Mouse (Mus musculus) cerebellum, adult 8-10 months (tissue): ENCODE data around the gene Pitpnm3.
A peak's percentile ranks its signal among the peaks of the same experiment; 100 is the strongest.
"Not testable (repeated sequence)": the region's sequence is repeated elsewhere in the genome, so short reads cannot be mapped to it uniquely, and the experiment has no call there.

Experiments
- DNase-seq: peaks from one replicate; pipeline ENCODE4 v3.0.0; 2022

Pitpnm3 gene

GRCm38 (mm10) chr11:72135383-72136158, at the start of gene Pitpnm3:
Gene Pitpnm3 (minus strand): TSS chr11:72135778.
- DNase-seq = peak; percentile 77

- DNase-seq = no peak
These were observed 48.7 kb upstream of the Pitpnm3 start for GRCm38 (mm10) chr11:72184252-72184651.

GRCm38 (mm10) chr11:72181136-72181535, 45.6 kb upstream of the Pitpnm3 start:
- no peak for DNase-seq

- DNase-seq = no peak
These were observed 45.0 kb upstream of the Pitpnm3 start for GRCm38 (mm10) chr11:72180556-72180955.

GRCm38 (mm10) chr11:72176553-72176952, 41.0 kb upstream of the Pitpnm3 start:
- DNase-seq = no peak

GRCm38 (mm10) chr11:72175966-72176365, 40.4 kb upstream of the Pitpnm3 start:
- DNase-seq = no peak

- no peak for DNase-seq
These were observed 39.1 kb upstream of the Pitpnm3 start for GRCm38 (mm10) chr11:72174721-72175120.

GRCm38 (mm10) chr11:72173506-72173905, 37.9 kb upstream of the Pitpnm3 start:
- no peak for DNase-seq

- not testable (repeated sequence) for DNase-seq
These were observed 36.3 kb upstream of the Pitpnm3 start for GRCm38 (mm10) chr11:72171906-72172305.

- DNase-seq = no peak
These were observed 34.3 kb upstream of the Pitpnm3 start for GRCm38 (mm10) chr11:72169871-72170270.

GRCm38 (mm10) chr11:72163198-72163597, 27.6 kb upstream of the Pitpnm3 start:
- DNase-seq = no peak

GRCm38 (mm10) chr11:72156624-72157023, 21.0 kb upstream of the Pitpnm3 start:
- no peak for DNase-seq

- DNase-seq = no peak
These were observed 20.4 kb upstream of the Pitpnm3 start for GRCm38 (mm10) chr11:72155981-72156428.

- no peak for DNase-seq
These were observed 19.8 kb upstream of the Pitpnm3 start for GRCm38 (mm10) chr11:72155186-72155980.

GRCm38 (mm10) chr11:72153122-72153862, 17.7 kb upstream of the Pitpnm3 start:
- DNase-seq = no peak

GRCm38 (mm10) chr11:72151120-72151519, 15.5 kb upstream of the Pitpnm3 start:
- no peak for DNase-seq

- no peak for DNase-seq
These were observed 12.3 kb upstream of the Pitpnm3 start for GRCm38 (mm10) chr11:72147910-72148309.

GRCm38 (mm10) chr11:72145877-72146248, 10.3 kb upstream of the Pitpnm3 start:
- DNase-seq = no peak

GRCm38 (mm10) chr11:72145182-72145876, 9.8 kb upstream of the Pitpnm3 start:
- DNase-seq = peak; percentile 75

- DNase-seq = no peak
These were observed 7.3 kb upstream of the Pitpnm3 start for GRCm38 (mm10) chr11:72142889-72143288.

- DNase-seq = no peak
These were observed 4.6 kb upstream of the Pitpnm3 start for GRCm38 (mm10) chr11:72140198-72140597.

GRCm38 (mm10) chr11:72136231-72136982, 829 bp upstream of the Pitpnm3 start:
- no peak for DNase-seq
